Mouse (Mus musculus): Measurements from ENCODE around the gene Apbb2. TPM values are rescaled to one million over a fixed set of nuclear protein-coding genes. Genes with fewer than 3 reads are reported as not detected.

Apbb2 gene
- total and polyA plus RNA-seq, 2 experiments from 2014 or later: 64.6 to 77.2 TPM

DNA sequence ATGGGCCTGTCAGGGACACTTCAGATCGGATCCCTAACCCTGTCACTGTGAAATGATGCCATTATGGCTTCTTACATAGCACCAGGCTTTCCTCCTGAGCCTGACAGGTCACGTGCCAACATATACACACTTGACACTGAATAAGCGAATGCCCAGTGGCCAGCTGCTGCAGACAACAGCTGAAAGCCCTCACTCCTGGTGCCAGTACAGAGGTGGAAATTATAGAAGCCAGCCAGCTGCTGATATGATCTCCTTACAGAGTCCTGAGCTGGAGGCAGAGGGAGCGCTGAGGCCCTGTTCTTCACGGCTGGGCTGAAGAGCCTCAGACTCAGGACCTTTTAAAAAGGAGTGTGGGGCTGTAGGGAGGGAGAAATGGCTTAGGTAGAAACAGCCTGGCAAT is 234.5 kb downstream of the Apbb2 start:
- TF ChIP-seq CTCF (IDR thresholded peaks at IDR 0.05; ENCODE audit: low read depth): no peak
- no peaks in the 10 kb centered on the region for H3K27me3 ChIP-seq (ENCODE audit: insufficient read depth, low read length)
- H3K9ac ChIP-seq: no peak overlapping the region
- H3K4me2 ChIP-seq (ENCODE audit: low read depth): no peak overlapping the region
- no peaks in the 10 kb centered on the region for H3K4me1 ChIP-seq (ENCODE audit: insufficient read depth)
- ATAC-seq (no peak), DNase-seq (no peak)
- no peak overlapping the region for H3K27ac ChIP-seq (ENCODE audit: low read depth, low read length)
- H3K9me3 ChIP-seq (ENCODE audit: low read length): no peaks in the 10 kb centered on the region
- no peak overlapping the region for H3K4me3 ChIP-seq (ENCODE audit: low read depth, low read length)
- WGBS: 83% methylated on average over 5 of the region's 5 CpGs
- H3K36me3 ChIP-seq (ENCODE audit: insufficient read depth): no peaks in the 10 kb centered on the region

DNA sequence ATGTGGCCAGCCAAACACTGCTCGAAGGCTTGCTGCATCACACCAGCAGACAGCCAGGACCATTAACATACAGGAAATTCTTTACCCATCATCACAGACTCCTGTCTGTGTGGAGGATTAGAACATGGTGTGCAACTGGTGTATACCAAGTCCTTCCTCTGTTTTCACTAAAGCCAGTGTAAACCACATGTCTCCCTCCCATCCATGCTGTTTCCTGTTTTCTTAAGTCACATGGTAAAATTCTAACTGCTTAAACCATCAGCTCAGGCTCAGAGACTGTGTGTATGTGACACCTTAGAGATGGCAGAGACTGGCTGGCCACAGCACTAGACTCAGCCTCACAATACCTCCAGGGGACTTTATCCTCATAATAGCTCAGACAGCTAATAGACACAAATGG is 236.5 kb downstream of the Apbb2 start:
- H3K9ac ChIP-seq: no peak overlapping the region
- H3K4me2 ChIP-seq (ENCODE audit: low read depth): no peak overlapping the region
- no peak overlapping the region for H3K4me3 ChIP-seq (ENCODE audit: low read depth, low read length)
- no peaks in the 10 kb centered on the region for H3K9me3 ChIP-seq (ENCODE audit: low read length)
- no peaks in the 10 kb centered on the region for H3K36me3 ChIP-seq (ENCODE audit: insufficient read depth)
- H3K4me1 ChIP-seq (ENCODE audit: insufficient read depth): no peaks in the 10 kb centered on the region
- DNase-seq: no peak
- H3K27ac ChIP-seq (ENCODE audit: low read depth, low read length): no peak overlapping the region
- 70% methylated on average over 1 of the region's 1 CpGs for WGBS
- TF ChIP-seq CTCF (IDR thresholded peaks at IDR 0.05; ENCODE audit: low read depth): no peak
- H3K27me3 ChIP-seq (ENCODE audit: insufficient read depth, low read length): no peaks in the 10 kb centered on the region
- ATAC-seq: no peak

- Histone ChIP-seq H3K27me3 (ENCODE audit: insufficient read depth, low read length) (no peaks in the 10 kb centered on the region), H3K9ac (no peak overlapping the region), H3K4me3 (ENCODE audit: low read depth, low read length) (no peak overlapping the region), H3K27ac (ENCODE audit: low read depth, low read length) (no peak overlapping the region), H3K4me1 (ENCODE audit: insufficient read depth) (no peaks in the 10 kb centered on the region), H3K36me3 (ENCODE audit: insufficient read depth) (no peaks in the 10 kb centered on the region), H3K9me3 (ENCODE audit: low read length) (no peaks in the 10 kb centered on the region), H3K4me2 (ENCODE audit: low read depth) (no peak overlapping the region)
- ATAC-seq (no peak), DNase-seq (no peak)
- WGBS: 58% methylated on average over 6 of the region's 6 CpGs
- no peak for TF ChIP-seq CTCF (IDR thresholded peaks at IDR 0.05; ENCODE audit: low read depth)
These were observed 239.6 kb downstream of the Apbb2 start for GRCm38 (mm10) chr5:66378968-66379367.

- Histone ChIP-seq H3K4me3 (ENCODE audit: low read depth, low read length) (no peak overlapping the region), H3K4me1 (ENCODE audit: insufficient read depth) (no peaks in the 10 kb centered on the region), H3K9ac (no peak overlapping the region), H3K36me3 (ENCODE audit: insufficient read depth) (peaks cover 2% of the 10 kb centered on the region; the same call in 1 of the 2 replicates), H3K9me3 (ENCODE audit: low read length) (no peaks in the 10 kb centered on the region), H3K4me2 (ENCODE audit: low read depth) (no peak overlapping the region), H3K27me3 (ENCODE audit: insufficient read depth, low read length) (no peaks in the 10 kb centered on the region), H3K27ac (ENCODE audit: low read depth, low read length) (no peak overlapping the region)
- TF ChIP-seq CTCF (IDR thresholded peaks at IDR 0.05; ENCODE audit: low read depth): no peak
- 62% methylated on average over 14 of the region's 14 CpGs for WGBS
- 0 out of 2 replicates have a peak, but pooled peaks have one; percentile 27 for ATAC-seq
- DNase-seq: no peak
These were observed 241.9 kb downstream of the Apbb2 start for GRCm38 (mm10) chr5:66376589-66377270.

DNA sequence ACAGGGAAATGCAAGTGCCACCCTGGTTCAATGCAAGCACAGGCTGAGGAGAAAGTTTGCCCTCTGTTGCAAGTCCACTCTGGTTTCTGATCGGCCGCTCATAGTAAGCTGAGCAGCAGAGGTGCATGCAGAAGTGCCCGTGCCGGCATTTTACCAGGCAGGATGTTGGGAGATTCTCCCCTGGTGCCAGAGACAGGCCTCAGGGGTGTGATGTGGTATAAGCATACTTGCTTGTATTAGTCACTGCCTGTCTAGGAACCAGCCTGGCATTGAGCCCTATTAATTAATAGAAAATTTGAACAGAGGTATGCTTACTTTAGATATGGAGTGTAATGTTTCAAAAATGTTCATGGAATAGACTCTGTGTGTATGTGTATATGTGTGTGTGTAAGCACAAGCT is 244.2 kb downstream of the Apbb2 start:
- Histone ChIP-seq H3K4me3 (ENCODE audit: low read depth, low read length) (no peak overlapping the region), H3K4me2 (ENCODE audit: low read depth) (no peak overlapping the region), H3K27ac (ENCODE audit: low read depth, low read length) (no peak overlapping the region), H3K27me3 (ENCODE audit: insufficient read depth, low read length) (no peaks in the 10 kb centered on the region), H3K4me1 (ENCODE audit: insufficient read depth) (no peaks in the 10 kb centered on the region), H3K9me3 (ENCODE audit: low read length) (no peaks in the 10 kb centered on the region), H3K9ac (no peak overlapping the region), H3K36me3 (ENCODE audit: insufficient read depth) (peaks cover 2% of the 10 kb centered on the region; the same call in 1 of the 2 replicates)
- WGBS: 88% methylated on average over 4 of the region's 4 CpGs
- ATAC-seq (no peak), DNase-seq (no peak)
- no peak for TF ChIP-seq CTCF (IDR thresholded peaks at IDR 0.05; ENCODE audit: low read depth)

GRCm38 (mm10) chr5:66373515-66374164 is 244.9 kb downstream of the Apbb2 start:
- 53% methylated on average over 13 of the region's 13 CpGs for WGBS
- TF ChIP-seq CTCF (IDR thresholded peaks at IDR 0.05; ENCODE audit: low read depth): no peak
- H3K27me3 ChIP-seq (ENCODE audit: insufficient read depth, low read length): no peaks in the 10 kb centered on the region
- H3K36me3 ChIP-seq (ENCODE audit: insufficient read depth): peaks cover 2% of the 10 kb centered on the region; the same call in 1 of the 2 replicates
- H3K4me2 ChIP-seq (ENCODE audit: low read depth): no peak overlapping the region
- DNase-seq: no peak
- no peaks in the 10 kb centered on the region for H3K4me1 ChIP-seq (ENCODE audit: insufficient read depth)
- no peak overlapping the region for H3K9ac ChIP-seq
- no peaks in the 10 kb centered on the region for H3K9me3 ChIP-seq (ENCODE audit: low read length)
- no peak overlapping the region for H3K4me3 ChIP-seq (ENCODE audit: low read depth, low read length)
- ATAC-seq: no peak
- H3K27ac ChIP-seq (ENCODE audit: low read depth, low read length): no peak overlapping the region

DNA sequence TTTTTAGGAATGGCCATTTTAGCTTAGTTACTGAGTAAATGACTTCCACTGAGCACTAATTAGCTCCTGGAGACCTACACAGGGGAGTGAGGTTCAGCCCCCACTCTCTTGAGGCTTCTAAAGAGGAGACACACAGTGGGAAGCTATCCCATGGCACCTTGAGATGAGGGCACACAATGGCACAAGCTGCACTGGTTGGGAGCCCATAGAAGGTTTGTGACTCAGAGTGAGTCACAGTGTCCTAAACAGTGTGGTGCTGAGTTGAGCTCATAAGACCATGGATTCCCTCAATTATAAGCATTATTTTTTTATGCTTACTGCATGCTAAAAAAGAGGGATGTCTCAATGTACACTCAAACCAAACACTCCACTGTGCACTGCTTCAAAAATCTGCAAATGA is 247.5 kb downstream of the Apbb2 start:
- H3K27me3 ChIP-seq (ENCODE audit: insufficient read depth, low read length): no peaks in the 10 kb centered on the region
- no peaks in the 10 kb centered on the region for H3K4me1 ChIP-seq (ENCODE audit: insufficient read depth)
- DNase-seq: no peak
- H3K4me2 ChIP-seq (ENCODE audit: low read depth): no peak overlapping the region
- no peak overlapping the region for H3K9ac ChIP-seq
- H3K4me3 ChIP-seq (ENCODE audit: low read depth, low read length): no peak overlapping the region
- no peaks in the 10 kb centered on the region for H3K9me3 ChIP-seq (ENCODE audit: low read length)
- TF ChIP-seq CTCF (IDR thresholded peaks at IDR 0.05; ENCODE audit: low read depth): no peak
- no peak for ATAC-seq
- peaks cover 2% of the 10 kb centered on the region; the same call in 1 of the 2 replicates for H3K36me3 ChIP-seq (ENCODE audit: insufficient read depth)
- no peak overlapping the region for H3K27ac ChIP-seq (ENCODE audit: low read depth, low read length)
